Mouse (Mus musculus): ENCODE measurements at regions not wholly inside any gene's neighbourhood (a gene's known extent, or its start where the extent isn't known, plus 50 kb on each side); places are given as distances from the start of the nearest gene placed in this dataset.

GRCm38 (mm10) chr12:4542191-4542590 is 50.2 kb upstream of the Itsn2 start:
- no peak for DNase-seq (ENCODE audit: extremely low read depth, low read depth, low spot score)

GRCm38 (mm10) chr12:4534252-4534651 is 57.3 kb upstream of the Ncoa1 start:
- DNase-seq (ENCODE audit: extremely low read depth, low read depth, low spot score) = no peak

- no peak for DNase-seq (ENCODE audit: extremely low read depth, low read depth, low spot score)
These were observed 56.7 kb upstream of the Ncoa1 start for GRCm38 (mm10) chr12:4533710-4534109.

- DNase-seq (ENCODE audit: extremely low read depth, low read depth, low spot score) = no peak
These were observed 55.7 kb upstream of the Ncoa1 start for GRCm38 (mm10) chr12:4532707-4533106.

- DNase-seq (ENCODE audit: extremely low read depth, low read depth, low spot score) = peak; percentile 71
These were observed 50.0 kb upstream of the Ncoa1 start for GRCm38 (mm10) chr12:4527027-4527426.
